In the genomic region with DNA sequence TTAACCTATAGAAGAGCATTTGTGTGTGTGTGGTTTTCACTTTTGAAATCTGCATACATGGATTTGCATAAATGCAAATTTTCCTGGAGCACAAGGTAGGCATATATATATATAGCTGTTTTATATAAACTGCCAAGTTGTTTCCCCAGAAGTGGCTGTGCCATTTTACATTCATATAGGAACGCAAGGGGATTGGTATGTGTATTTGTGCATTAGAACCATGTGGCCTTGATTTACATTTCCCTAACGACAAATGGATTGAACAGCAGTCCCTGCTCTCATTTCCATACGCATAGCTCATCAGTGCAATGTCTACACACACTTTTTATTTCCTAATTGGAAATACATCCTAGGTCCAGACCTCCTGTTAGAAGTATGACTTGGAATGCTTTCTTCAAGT, we compare ENCODE assay signal across 28 mouse cellular contexts.
DNase-seq lines count a peak whose midpoint lies in the region; ATAC-seq and TF ChIP-seq lines count a peak whose summit lies in the region.
"Had no signal": no experiment of that assay in that cellular context is flagged by ENCODE, and none has a peak within 500 bp of the region (broad histone marks: within the 10 kb centered on the region; RNA-seq: fewer than 3 reads in every experiment).

No protein-coding gene starts in this region.

- ATAC-seq in forebrain, embryonic 14.5 days = peak; percentile 50; the same call in 1 of the 2 replicates
- ATAC-seq in forebrain, embryonic 16.5 days = peak; percentile 54
- ATAC-seq: CD4-positive, CD25-positive, alpha-beta regulatory T cell, adult 4 months; hindbrain, embryonic 16.5 days; intestine, embryonic 15.5 days had no signal

- H3K36me3 ChIP-seq in forebrain, embryonic 14.5 days (ENCODE audit: control insufficient read depth, insufficient read depth, low read length) = no peaks in the 10 kb centered on the region
- no peaks in the 10 kb centered on the region for H3K36me3 ChIP-seq in forebrain, embryonic 10.5 days (replicated peaks)
- no peaks in the 10 kb centered on the region for H3K36me3 ChIP-seq in forebrain, embryonic 16.5 days (ENCODE audit: control insufficient read depth, insufficient read depth)
- H3K36me3 ChIP-seq: embryonic facial prominence, embryonic 13.5 days; heart, embryonic 12.5 days; heart, embryonic 15.5 days; hindbrain, embryonic 10.5 days; hindbrain, embryonic 13.5 days; intestine, embryonic 15.5 days had no signal

- no peaks in the 10 kb centered on the region for H3K9me3 ChIP-seq in forebrain, embryonic 14.5 days (replicated peaks; ENCODE audit: control insufficient read depth, low read length)
- no peaks in the 10 kb centered on the region for H3K9me3 ChIP-seq in forebrain, embryonic 10.5 days
- H3K9me3 ChIP-seq in forebrain, embryonic 16.5 days (ENCODE audit: control insufficient read depth, low read length) = no peaks in the 10 kb centered on the region
- H3K9me3 ChIP-seq: embryonic facial prominence, embryonic 13.5 days; heart, embryonic 12.5 days; heart, embryonic 15.5 days; hindbrain, embryonic 10.5 days; hindbrain, embryonic 13.5 days; intestine, embryonic 15.5 days had no signal

- H3K9ac ChIP-seq in forebrain, embryonic 14.5 days (ENCODE audit: low read length) = no peak overlapping the region
- no peak overlapping the region for H3K9ac ChIP-seq in forebrain, embryonic 16.5 days (replicated peaks; ENCODE audit: low read depth, low read length)
- H3K9ac ChIP-seq: embryonic facial prominence, embryonic 13.5 days; heart, embryonic 12.5 days; heart, embryonic 15.5 days; hindbrain, embryonic 13.5 days; intestine, embryonic 15.5 days had no signal

- intact Hi-C loops in left cerebral cortex, adult 2 months (cut with DNase I) = no loop called here

- H3K4me3 ChIP-seq in forebrain, embryonic 14.5 days (ENCODE audit: low read depth, low read length) = no peak overlapping the region
- H3K4me3 ChIP-seq in forebrain, embryonic 10.5 days = no peak overlapping the region
- H3K4me3 ChIP-seq in left cerebral cortex, adult 2 months = no peak overlapping the region
- H3K4me3 ChIP-seq in forebrain, embryonic 16.5 days (replicated peaks; ENCODE audit: low read length) = no peak overlapping the region
- H3K4me3 ChIP-seq: embryonic facial prominence, embryonic 13.5 days; gastrocnemius, adult 2 months; heart, embryonic 12.5 days; heart, embryonic 15.5 days; hindbrain, embryonic 10.5 days; hindbrain, embryonic 13.5 days; intestine, embryonic 15.5 days had no signal

- H3K27me3 ChIP-seq in forebrain, embryonic 14.5 days (replicated peaks; ENCODE audit: control insufficient read depth, insufficient read depth, low read length) = no peaks in the 10 kb centered on the region
- no peaks in the 10 kb centered on the region for H3K27me3 ChIP-seq in forebrain, embryonic 10.5 days (ENCODE audit: poor library complexity, severe bottlenecking)
- no peaks in the 10 kb centered on the region for H3K27me3 ChIP-seq in forebrain, embryonic 16.5 days (replicated peaks; ENCODE audit: control insufficient read depth, insufficient read depth, low read length)
- H3K27me3 ChIP-seq: embryonic facial prominence, embryonic 13.5 days; heart, embryonic 12.5 days; heart, embryonic 15.5 days; hindbrain, embryonic 13.5 days; intestine, embryonic 15.5 days had no signal

- no peak overlapping the region for H3K4me2 ChIP-seq in forebrain, embryonic 14.5 days (ENCODE audit: low read length)
- H3K4me2 ChIP-seq in forebrain, embryonic 16.5 days (ENCODE audit: low read length) = no peak overlapping the region
- H3K4me2 ChIP-seq: embryonic facial prominence, embryonic 13.5 days; heart, embryonic 12.5 days; heart, embryonic 15.5 days; hindbrain, embryonic 13.5 days; intestine, embryonic 15.5 days had no signal

- no peak overlapping the region for H3K27ac ChIP-seq in forebrain, embryonic 14.5 days (ENCODE audit: low read depth, low read length)
- no peak overlapping the region for H3K27ac ChIP-seq in forebrain, embryonic 10.5 days
- H3K27ac ChIP-seq in left cerebral cortex, adult 2 months = peak overlapping the region; percentile 57; the same call in 1 of the 2 replicates
- no peak overlapping the region for H3K27ac ChIP-seq in forebrain, embryonic 16.5 days (ENCODE audit: low read length)
- H3K27ac ChIP-seq: embryonic facial prominence, embryonic 13.5 days; gastrocnemius, adult 2 months; heart, embryonic 15.5 days; hindbrain, embryonic 10.5 days; hindbrain, embryonic 13.5 days; intestine, embryonic 15.5 days had no signal

- peak; percentile 51 for DNase-seq in forebrain, embryonic 14.5 days (ENCODE audit: low spot score)
- no peak for DNase-seq in forebrain, embryonic 10.5 days (ENCODE audit: extremely low spot score, low spot score)
- DNase-seq in left cerebral cortex, adult 2 months (ENCODE audit: extremely low spot score in 1 of 2, low spot score in 2 of 2) = no peak
- DNase-seq in left cerebral cortex, adult 18-20 months (ENCODE audit: low spot score in 2 of 2) = no peak
- DNase-seq in gastrocnemius, postnatal 25 days = no peak
- no peak for DNase-seq in natural killer cell, adult 2 months (ENCODE audit: low spot score in 2 of 2)
- DNase-seq: adrenal gland, adult 8-10 months; adrenal gland, postnatal 25 days; cerebellum, adult 11 months; cerebellum, adult 2 months; cerebellum, adult 9-11 months; cerebellum, postnatal 25 days; gastrocnemius, adult 2 months; gastrocnemius, postnatal 14 days; heart, adult 18-20 months; heart, postnatal 10 days; heart, postnatal 36 days; kidney, adult 11 months; kidney, adult 8-10 months had no signal

- H3K4me1 ChIP-seq in forebrain, embryonic 14.5 days (ENCODE audit: control insufficient read depth, insufficient read depth, low read length) = no peaks in the 10 kb centered on the region; the same call in 1 of the 2 replicates
- no peaks in the 10 kb centered on the region for H3K4me1 ChIP-seq in forebrain, embryonic 10.5 days
- peaks cover 2% of the 10 kb centered on the region; the same call in 1 of the 2 replicates for H3K4me1 ChIP-seq in forebrain, embryonic 16.5 days (replicated peaks; ENCODE audit: control insufficient read depth, insufficient read depth, low read length)
- H3K4me1 ChIP-seq: hindbrain, embryonic 10.5 days; intestine, embryonic 15.5 days had no signal

- TF ChIP-seq CTCF in left cerebral cortex, adult 2 months (IDR thresholded peaks at IDR 0.05) = no peak

- 57% methylated on average over 3 of the region's 3 CpGs for WGBS in forebrain, embryonic 14.5 days
- WGBS in forebrain, embryonic 10.5 days = 89% methylated on average over 3 of the region's 3 CpGs
- WGBS in forebrain, embryonic 16.5 days = 49% methylated on average over 3 of the region's 3 CpGs
